ENCODE assay signal across 8 mouse cellular contexts in the genomic region with DNA sequence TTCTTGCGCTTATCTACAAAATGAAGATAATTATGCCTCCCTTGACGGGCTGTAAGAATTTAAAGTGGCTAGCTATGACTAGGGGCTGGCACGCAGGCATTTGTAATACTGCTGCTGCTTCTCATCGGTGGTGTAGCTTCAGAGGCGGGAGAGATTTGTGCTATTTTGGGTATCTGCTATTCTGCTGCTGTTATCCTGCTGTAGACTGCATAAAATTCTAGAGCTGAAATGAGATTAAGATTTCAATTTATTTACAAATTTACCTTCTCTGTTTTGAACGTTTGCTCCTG. TPM values are rescaled to one million over a fixed set of nuclear protein-coding genes. Genes with fewer than 3 reads are reported as not detected.
DNase-seq lines count a peak whose midpoint lies in the region; ATAC-seq lines count a peak whose summit lies in the region.

No protein-coding gene starts in this region.

- WGBS in liver, embryonic 13.5 days (ENCODE audit: insufficient replicate concordance): 39% methylated on average over 6 of the region's 6 CpGs

- H3K9me3 ChIP-seq in erythroblast, embryonic 14.5 days (ENCODE audit: control insufficient read depth, low read length): no peaks in the 10 kb centered on the region
- no peaks in the 10 kb centered on the region for H3K9me3 ChIP-seq in liver, embryonic 13.5 days (replicated peaks)

- peaks cover 20% of the 10 kb centered on the region for H3K4me1 ChIP-seq in erythroblast, embryonic 14.5 days (ENCODE audit: control insufficient read depth)
- peaks cover 20% of the 10 kb centered on the region for H3K4me1 ChIP-seq in liver, embryonic 13.5 days (replicated peaks)

- peaks cover 24% of the 10 kb centered on the region for H3K27me3 ChIP-seq in erythroblast, embryonic 14.5 days (ENCODE audit: control insufficient read depth)
- H3K27me3 ChIP-seq in liver, embryonic 13.5 days: peaks cover 9% of the 10 kb centered on the region

- peak; percentile 28 for DNase-seq in right cerebral cortex, adult 18-20 months
- no peak for DNase-seq in right cerebral cortex, postnatal 36 days (ENCODE audit: low spot score in 2 of 2)
- DNase-seq in liver, embryonic 13.5 days: no peak
- no peak for DNase-seq in retina, embryonic 14.5 days (ENCODE audit: low spot score)
- DNase-seq in urinary bladder, postnatal 14 days (ENCODE audit: low spot score): no peak
- no peak for DNase-seq in layer of hippocampus, postnatal 25 days (ENCODE audit: extremely low spot score in 1 of 2, low spot score in 1 of 2)

- H3K27ac ChIP-seq in liver, embryonic 13.5 days: no peak overlapping the region

- peak overlapping the region; percentile 84 for H3K4me3 ChIP-seq in erythroblast, embryonic 14.5 days (replicated peaks)
- peak overlapping the region; percentile 80 for H3K4me3 ChIP-seq in liver, embryonic 13.5 days (replicated peaks)

- no peaks in the 10 kb centered on the region for H3K36me3 ChIP-seq in erythroblast, embryonic 14.5 days (ENCODE audit: control insufficient read depth)
- H3K36me3 ChIP-seq in liver, embryonic 13.5 days: no peaks in the 10 kb centered on the region

- ATAC-seq in erythroblast, adult 5-6 weeks (replicated peaks; ENCODE audit: low FRiP score, poor library complexity, severe bottlenecking): no peak
- ATAC-seq in liver, embryonic 13.5 days (ENCODE audit: low read depth): no peak

- H3K9ac ChIP-seq in liver, embryonic 13.5 days: peak overlapping the region; percentile 76; the same call in 1 of the 2 replicates

- peak overlapping the region; percentile 95 for H3K4me2 ChIP-seq in liver, embryonic 13.5 days

RNA-seq across cellular contexts. Expression of a gene that starts 1.1 kb away (rescaled TPM):
- 0.41 and 0.67 TPM in 2 replicates for polyA plus RNA-seq in erythroblast, embryonic 14.5 days (2012)
- 23.8 and 32.9 TPM in 2 replicates for total RNA-seq in erythroblast, adult 5-6 weeks (2015; ENCODE audit: low replicate concordance)
- 71.8 and 72.0 TPM in 2 replicates for total RNA-seq in erythroblast, adult 5-6 weeks (2017; ENCODE audit: low replicate concordance)
- 6.4 and 7.4 TPM in 2 replicates for polyA plus RNA-seq in liver, embryonic 13.5 days (2015; fragmentation: Nextera tagmentation; extraction: Ambion mirVana)
- 100 to 1,000 TPM; 104 to 112 TPM for total RNA-seq in layer of hippocampus, postnatal 25 days (2021)

RNA-seq across cellular contexts. Expression of a gene that starts 48.5 kb away (rescaled TPM):
- 0.01 TPM in 2 replicates for polyA plus RNA-seq in erythroblast, embryonic 14.5 days (2012)
- not detected in 2 replicates for total RNA-seq in erythroblast, adult 5-6 weeks (2015; ENCODE audit: low replicate concordance)
- 0.09 and 0.84 TPM in 2 replicates for total RNA-seq in erythroblast, adult 5-6 weeks (2017; ENCODE audit: low replicate concordance)
- 0.16 and 0.20 TPM in 2 replicates for polyA plus RNA-seq in liver, embryonic 13.5 days (2015; fragmentation: Nextera tagmentation; extraction: Ambion mirVana)
- 10 to 100 TPM; 28.2 to 30.5 TPM for total RNA-seq in layer of hippocampus, postnatal 25 days (2021)

RNA-seq across cellular contexts. Expression of a gene that starts 57.5 kb away (rescaled TPM):
- polyA plus RNA-seq in erythroblast, embryonic 14.5 days (2012): 0.62 and 0.69 TPM in 2 replicates
- 21.5 and 25.1 TPM in 2 replicates for total RNA-seq in erythroblast, adult 5-6 weeks (2015; ENCODE audit: low replicate concordance)
- 14.2 and 30.1 TPM in 2 replicates for total RNA-seq in erythroblast, adult 5-6 weeks (2017; ENCODE audit: low replicate concordance)
- 3.4 and 3.5 TPM in 2 replicates for polyA plus RNA-seq in liver, embryonic 13.5 days (2015; fragmentation: Nextera tagmentation; extraction: Ambion mirVana)
- 10 to 100 TPM; 92.7 to 95.9 TPM for total RNA-seq in layer of hippocampus, postnatal 25 days (2021)

Comparison
In these comparisons a context has a peak if more than half of its experiments do, and no peak if none do; other contexts are left out.
1. RNA of a gene that starts 48.5 kb away (total RNA-seq): 28.2 to 30.5 TPM in layer of hippocampus, postnatal 25 days; 0.09 to 0.84 TPM in erythroblast, adult 5-6 weeks; every median in the first group is over 10 times any median in the second.